Mouse (Mus musculus): ENCODE results near the gene Necap2. TPM values are rescaled to one million over a fixed set of nuclear protein-coding genes. Genes with fewer than 3 reads are reported as not detected.

The Necap2 gene
- polyA plus RNA-seq, 1 experiment from 2014 or later = 143 TPM

DNA sequence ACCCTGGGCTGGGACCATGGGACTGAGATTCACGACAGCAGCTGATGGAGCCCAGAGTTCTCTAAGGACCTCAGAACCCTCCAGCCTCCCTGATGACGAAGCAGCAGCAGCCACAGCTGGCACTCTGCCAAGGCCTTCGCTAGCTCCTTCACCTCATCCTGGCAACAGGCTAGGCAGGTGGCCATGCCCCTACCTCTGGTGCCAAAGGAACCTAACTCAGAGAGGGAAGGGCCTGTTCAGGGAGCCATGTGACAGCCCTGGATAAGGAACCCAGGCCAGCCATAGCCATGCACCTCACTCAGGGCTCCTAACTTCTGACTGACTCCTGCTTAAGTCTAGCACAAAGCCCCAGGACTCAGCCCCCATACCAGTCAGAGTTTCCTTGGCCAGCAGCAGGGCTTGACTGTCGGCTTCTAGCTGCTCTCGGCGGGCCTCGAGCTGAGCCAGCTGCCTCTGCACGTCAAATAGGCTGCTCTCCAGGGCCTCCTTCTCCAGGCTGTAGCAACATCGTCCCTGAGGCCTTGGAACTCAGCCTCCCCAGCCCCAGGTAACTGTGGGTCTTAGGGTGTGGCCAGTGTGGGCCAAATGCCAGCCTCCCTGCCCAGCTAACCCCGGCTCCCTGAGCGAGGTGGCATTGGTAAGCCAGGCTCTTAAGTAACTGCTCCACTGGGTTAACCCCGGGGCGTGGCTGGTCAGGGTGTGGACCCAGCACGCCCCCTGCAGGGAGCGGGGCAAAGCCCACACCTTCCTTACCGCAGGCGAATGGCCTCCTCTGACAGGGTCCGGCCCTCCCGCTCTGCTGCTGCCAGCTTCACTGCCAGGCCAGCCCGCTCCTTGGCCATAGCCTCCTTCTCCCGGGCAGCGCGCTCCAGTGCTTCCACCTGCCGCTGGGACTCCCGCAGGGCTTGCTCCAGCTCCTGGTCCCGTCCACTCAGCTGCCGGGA lies 44.3 kb downstream of the Necap2 start:
- WGBS (ENCODE audit: missing documents) = 89% methylated on average over 27 of the region's 27 CpGs
- Histone ChIP-seq H3K27ac (no peak overlapping the region), H3K4me3 (ENCODE audit: inconsistent target) (no peak overlapping the region), H3K79me2 (ENCODE audit: inconsistent target) (no peaks in the 10 kb centered on the region), H3K36me3 (ENCODE audit: inconsistent target) (no peaks in the 10 kb centered on the region)

- WGBS (ENCODE audit: missing documents) = 19% methylated on average over 6 of the region's 6 CpGs
- no peak overlapping the region for H3K27ac ChIP-seq
- H3K36me3 ChIP-seq (ENCODE audit: inconsistent target) = no peaks in the 10 kb centered on the region
- H3K4me3 ChIP-seq (ENCODE audit: inconsistent target) = no peak overlapping the region
- no peaks in the 10 kb centered on the region for H3K79me2 ChIP-seq (ENCODE audit: inconsistent target)
Measured at GRCm38 (mm10) chr4:141031733-141032132, 46.4 kb downstream of the Necap2 start.

- Histone ChIP-seq H3K36me3 (ENCODE audit: inconsistent target) (no peaks in the 10 kb centered on the region), H3K27ac (no peak overlapping the region), H3K79me2 (ENCODE audit: inconsistent target) (no peaks in the 10 kb centered on the region), H3K4me3 (ENCODE audit: inconsistent target) (no peak overlapping the region)
- WGBS (ENCODE audit: missing documents) = 96% methylated on average over 16 of the region's 18 CpGs
Measured at GRCm38 (mm10) chr4:141030541-141031206, 47.5 kb downstream of the Necap2 start.

DNA sequence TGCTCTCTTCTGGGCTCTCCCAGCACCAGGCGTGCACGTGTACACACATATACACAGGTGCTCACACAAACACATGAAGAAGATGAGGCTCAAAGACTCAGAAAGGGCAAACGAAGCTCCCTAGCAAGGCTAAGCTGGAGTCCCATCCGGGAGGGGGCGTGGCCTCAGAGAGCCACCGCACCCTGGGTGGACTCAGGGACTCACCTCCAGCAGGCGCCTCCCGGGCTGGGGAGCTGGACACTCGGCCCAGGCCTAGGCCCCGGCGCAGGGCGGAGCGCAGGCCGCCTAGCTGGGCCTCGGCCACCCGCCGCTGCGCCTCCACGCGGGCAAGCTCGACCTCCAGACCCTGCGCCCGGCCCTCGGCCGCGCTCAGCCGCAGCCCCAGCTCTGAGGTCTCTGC lies 53.2 kb downstream of the Necap2 start:
- Histone ChIP-seq H3K27ac (no peak overlapping the region), H3K4me3 (ENCODE audit: inconsistent target) (no peak overlapping the region), H3K79me2 (ENCODE audit: inconsistent target) (no peaks in the 10 kb centered on the region), H3K36me3 (ENCODE audit: inconsistent target) (no peaks in the 10 kb centered on the region)
- 93% methylated on average over 21 of the region's 27 CpGs for WGBS (ENCODE audit: missing documents)

- Histone ChIP-seq H3K36me3 (ENCODE audit: inconsistent target) (no peaks in the 10 kb centered on the region), H3K27ac (no peak overlapping the region), H3K79me2 (ENCODE audit: inconsistent target) (no peaks in the 10 kb centered on the region), H3K4me3 (ENCODE audit: inconsistent target) (no peak overlapping the region)
- WGBS (ENCODE audit: missing documents) = 82% methylated on average over 9 of the region's 9 CpGs
Measured at GRCm38 (mm10) chr4:141024052-141024451, 54.1 kb downstream of the Necap2 start.

DNA sequence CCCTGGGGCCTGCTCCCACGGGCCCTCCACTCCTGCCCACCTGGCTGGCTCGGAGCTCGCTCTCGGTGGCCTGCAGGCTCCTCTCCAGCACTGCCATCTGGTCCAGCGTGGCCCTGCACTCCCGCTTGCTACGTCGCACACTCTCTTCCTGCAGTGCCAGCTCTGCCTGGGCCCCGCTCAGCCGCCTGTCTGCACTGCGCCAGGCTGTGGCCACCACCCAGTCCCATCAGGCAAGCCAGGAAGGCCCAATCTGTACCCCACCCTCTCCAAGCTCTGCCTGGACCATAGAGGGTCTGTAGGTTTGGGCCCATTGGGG lies 56.6 kb downstream of the Necap2 start:
- 86% methylated on average over 11 of the region's 11 CpGs for WGBS (ENCODE audit: missing documents)
- Histone ChIP-seq H3K27ac (no peak overlapping the region), H3K4me3 (ENCODE audit: inconsistent target) (no peak overlapping the region), H3K79me2 (ENCODE audit: inconsistent target) (no peaks in the 10 kb centered on the region), H3K36me3 (ENCODE audit: inconsistent target) (no peaks in the 10 kb centered on the region)

GRCm38 (mm10) chr4:141020811-141021613 lies 57.1 kb downstream of the Necap2 start:
- Histone ChIP-seq H3K36me3 (ENCODE audit: inconsistent target) (no peaks in the 10 kb centered on the region), H3K4me3 (ENCODE audit: inconsistent target) (no peak overlapping the region), H3K79me2 (ENCODE audit: inconsistent target) (no peaks in the 10 kb centered on the region), H3K27ac (no peak overlapping the region)
- WGBS (ENCODE audit: missing documents) = 86% methylated on average over 13 of the region's 14 CpGs

- Histone ChIP-seq H3K36me3 (ENCODE audit: inconsistent target) (no peaks in the 10 kb centered on the region), H3K79me2 (ENCODE audit: inconsistent target) (no peaks in the 10 kb centered on the region), H3K4me3 (ENCODE audit: inconsistent target) (no peak overlapping the region), H3K27ac (no peak overlapping the region)
- 98% methylated on average over 16 of the region's 17 CpGs for WGBS (ENCODE audit: missing documents)
Measured at GRCm38 (mm10) chr4:141020220-141020619, 57.9 kb downstream of the Necap2 start.

GRCm38 (mm10) chr4:141017657-141018436 lies 60.3 kb downstream of the Necap2 start:
- 93% methylated on average over 27 of the region's 29 CpGs for whole genome bisulfite sequencing (ENCODE audit: missing documents)
- H3K79me2 ChIP-seq (ENCODE audit: inconsistent target) = no peaks in the 10 kb centered on the region
- H3K36me3 ChIP-seq (ENCODE audit: inconsistent target) = no peaks in the 10 kb centered on the region
- no peak overlapping the region for H3K4me3 ChIP-seq (ENCODE audit: inconsistent target)
- no peak overlapping the region for H3K27ac ChIP-seq

Other genes with a start within 250 kb of the Necap2 start
- gene Padi1, start 232.6 kb downstream of the Necap2 start, polyA plus RNA-seq (2018) = not detected in 3 replicates
- 5.2 to 6.9 TPM (median 5.6 TPM) in 3 replicates for gene Padi2, start 172.0 kb downstream of the Necap2 start, polyA plus RNA-seq (2018)
- 115 to 183 TPM (median 157 TPM) in 3 replicates for gene Sdhb, start 117.2 kb downstream of the Necap2 start, polyA plus RNA-seq (2018)
- 156 to 334 TPM (median 219 TPM) in 3 replicates for gene Atp13a2, start 91.5 kb downstream of the Necap2 start, polyA plus RNA-seq (2018)
- gene Mfap2, start 67.9 kb downstream of the Necap2 start, polyA plus RNA-seq (2018) = not detected in 3 replicates
- 1.5 to 4.5 TPM (median 3.1 TPM) in 3 replicates for gene Crocc, start 17.8 kb downstream of the Necap2 start, polyA plus RNA-seq (2018)
- not detected in 3 replicates for gene Spata21, start 10.0 kb upstream of the Necap2 start, polyA plus RNA-seq (2018)
- 80.7 to 108 TPM (median 104 TPM) in 3 replicates for gene Szrd1, start 61.4 kb upstream of the Necap2 start, polyA plus RNA-seq (2018)
- gene Fbxo42, start 69.6 kb upstream of the Necap2 start, polyA plus RNA-seq (2018) = 11.6 to 18.7 TPM (median 16.1 TPM) in 3 replicates
- 0.22 to 1.3 TPM in 2 of 3 replicates, not detected in the other for gene Rsg1, start 135.6 kb upstream of the Necap2 start, polyA plus RNA-seq (2018)
- gene Arhgef19, start 161.1 kb upstream of the Necap2 start, polyA plus RNA-seq (2018) = 0.35 TPM in 1 of 3 replicates, not detected in the others
- gene Epha2, start 222.9 kb upstream of the Necap2 start, polyA plus RNA-seq (2018) = 0.03 to 0.17 TPM in 2 of 3 replicates, not detected in the other